8 mouse cellular contexts compared by ENCODE assay signal in the genomic region with DNA sequence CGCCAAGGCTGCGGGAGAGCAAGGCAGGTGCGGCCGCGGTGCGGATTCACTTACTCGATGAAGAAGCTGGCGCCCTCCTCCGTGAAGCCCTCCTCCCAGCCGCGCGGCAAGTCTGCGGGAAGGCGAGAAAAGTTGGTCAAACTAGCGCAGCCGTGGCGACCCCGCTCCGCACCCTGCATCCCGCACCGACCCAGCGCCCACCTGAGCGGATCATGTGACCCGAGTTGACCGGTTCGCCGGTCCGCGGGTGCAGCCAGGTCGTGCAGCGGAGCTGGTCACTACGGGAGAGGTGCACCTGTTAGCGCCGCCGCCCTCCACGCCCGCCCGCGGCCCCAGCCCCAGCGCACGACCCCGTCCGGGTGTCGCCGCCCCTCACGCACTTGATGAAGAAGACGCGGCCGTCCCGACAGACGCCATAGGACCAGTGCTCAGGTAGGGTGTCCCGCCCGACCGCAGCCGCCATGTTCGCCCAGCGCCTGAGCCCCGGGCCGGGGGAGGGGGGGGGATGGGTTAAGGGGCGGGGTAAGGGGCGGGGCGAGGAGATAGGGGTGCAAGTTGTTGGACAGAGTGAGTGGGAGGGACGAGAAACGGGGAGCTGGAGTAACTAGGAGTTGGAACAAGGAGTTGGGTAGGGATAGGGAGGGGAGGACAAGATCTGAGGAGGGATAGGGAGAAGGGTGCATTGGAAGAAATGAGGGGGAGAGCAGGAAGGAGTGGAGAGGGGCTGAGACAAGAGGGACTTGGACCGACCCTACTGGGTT. TPM values are rescaled to one million over a fixed set of nuclear protein-coding genes. Genes with fewer than 3 reads are reported as not detected.
DNase-seq lines count a peak whose midpoint lies in the region; ATAC-seq and TF ChIP-seq lines count a peak whose summit lies in the region.

TSS of gene Plekha7 (minus strand) at position 506 of the 761 bp plus-strand sequence.

- no peaks in the 10 kb centered on the region for H3K9me3 ChIP-seq in heart, embryonic 15.5 days (replicated peaks)
- no peaks in the 10 kb centered on the region for H3K9me3 ChIP-seq in lung, embryonic 14.5 days (ENCODE audit: low read depth, low read length)

- peak within 1 kb of the TSS; percentile 79 for H3K27ac ChIP-seq in heart, embryonic 15.5 days
- peak within 1 kb of the TSS; percentile 72 for H3K27ac ChIP-seq in lung, embryonic 14.5 days (ENCODE audit: low read depth)

- peak; percentile 28 for DNase-seq in right cerebral cortex, postnatal 4 days
- no peak for DNase-seq in right cerebral cortex, postnatal 10 days (ENCODE audit: low spot score in 2 of 2)
- peak; percentile 10 to 21 for DNase-seq in cerebellum, postnatal 36 days
- peak; percentile 80 for DNase-seq in kidney, postnatal 14 days
- peak; percentile 39 for DNase-seq in lung, embryonic 14.5 days
- DNase-seq in urinary bladder, postnatal 14 days (ENCODE audit: low spot score): peak; percentile 57

- no peak for TF ChIP-seq CTCF in lung, embryonic 14.5 days (IDR thresholded peaks at IDR 0.05; ENCODE audit: low read depth)

- H3K9ac ChIP-seq in heart, embryonic 15.5 days: peak within 1 kb of the TSS; percentile 67
- peak within 1 kb of the TSS; percentile 52 for H3K9ac ChIP-seq in lung, embryonic 14.5 days

- peak; percentile 75 for ATAC-seq in heart, embryonic 15.5 days (replicated peaks; ENCODE audit: insufficient number of reproducible peaks, insufficient read depth, low FRiP score, low read depth)
- peak; percentile 72 for ATAC-seq in lung, embryonic 14.5 days (ENCODE audit: insufficient read depth)
- ATAC-seq in neutrophil, adult 5-6 weeks (ENCODE audit: extremely low read depth, insufficient number of reproducible peaks, low FRiP score, poor library complexity, severe bottlenecking): peak; percentile 33; the same call in 1 of the 2 replicates

- no peaks in the 10 kb centered on the region for H3K36me3 ChIP-seq in heart, embryonic 15.5 days
- H3K36me3 ChIP-seq in lung, embryonic 14.5 days (ENCODE audit: insufficient read depth): no peaks in the 10 kb centered on the region

- WGBS in heart, embryonic 15.5 days: under 1% methylated on average over 65 of the region's 65 CpGs
- under 1% methylated on average over 64 of the region's 65 CpGs for WGBS in lung, embryonic 14.5 days

- H3K4me2 ChIP-seq in heart, embryonic 15.5 days: peak within 1 kb of the TSS; percentile 99
- peak within 1 kb of the TSS; percentile 98 for H3K4me2 ChIP-seq in lung, embryonic 14.5 days

- H3K27me3 ChIP-seq in heart, embryonic 15.5 days: peaks cover 17% of the 10 kb centered on the region; the same call in 1 of the 2 replicates
- peaks cover 20% of the 10 kb centered on the region for H3K27me3 ChIP-seq in lung, embryonic 14.5 days (ENCODE audit: insufficient read depth, low read length)

- H3K4me1 ChIP-seq in heart, embryonic 15.5 days (replicated peaks): peaks cover 33% of the 10 kb centered on the region
- 0 out of 2 replicates have a peak, but pooled peaks cover 3% of the 10 kb centered on the region for H3K4me1 ChIP-seq in lung, embryonic 14.5 days (ENCODE audit: insufficient read depth)

- peak within 1 kb of the TSS; percentile 85 for H3K4me3 ChIP-seq in heart, embryonic 15.5 days
- peak within 1 kb of the TSS; percentile 71 for H3K4me3 ChIP-seq in lung, embryonic 14.5 days (ENCODE audit: low read depth, low read length)

RNA-seq across cellular contexts. Expression of gene Plekha7, which starts in this region (rescaled TPM):
- 32.7 and 41.7 TPM in 2 replicates for polyA plus RNA-seq in heart, embryonic 15.5 days (2015; fragmentation: Nextera tagmentation; extraction: Ambion mirVana)
- 9.5 and 10.3 TPM in 2 replicates for polyA plus RNA-seq in lung, embryonic 14.5 days (2014; fragmentation: Nextera tagmentation; extraction: Ambion mirVana)
- total RNA-seq in neutrophil, adult 5-6 weeks (2017): 2.3 and 5.4 TPM in 2 replicates

Comparison
In these comparisons a context has a peak if more than half of its experiments do, and no peak if none do; other contexts are left out.
1. DNase-seq: peak in right cerebral cortex, postnatal 4 days (single experiment), cerebellum, postnatal 36 days (2 of 2), kidney, postnatal 14 days (single experiment), lung, embryonic 14.5 days (single experiment) and urinary bladder, postnatal 14 days (single experiment); none in right cerebral cortex, postnatal 10 days (0 of 2).
2. Peak in every context shown above with its lines, with median percentiles within 50 percentile points of each other: ATAC-seq.